Mouse (Mus musculus): ENCODE results near the gene Klc2. TPM values are rescaled to one million over a fixed set of nuclear protein-coding genes. Genes with fewer than 3 reads are reported as not detected.

Gene Klc2
- polyA plus RNA-seq, 1 experiment: 13.8 TPM

DNA sequence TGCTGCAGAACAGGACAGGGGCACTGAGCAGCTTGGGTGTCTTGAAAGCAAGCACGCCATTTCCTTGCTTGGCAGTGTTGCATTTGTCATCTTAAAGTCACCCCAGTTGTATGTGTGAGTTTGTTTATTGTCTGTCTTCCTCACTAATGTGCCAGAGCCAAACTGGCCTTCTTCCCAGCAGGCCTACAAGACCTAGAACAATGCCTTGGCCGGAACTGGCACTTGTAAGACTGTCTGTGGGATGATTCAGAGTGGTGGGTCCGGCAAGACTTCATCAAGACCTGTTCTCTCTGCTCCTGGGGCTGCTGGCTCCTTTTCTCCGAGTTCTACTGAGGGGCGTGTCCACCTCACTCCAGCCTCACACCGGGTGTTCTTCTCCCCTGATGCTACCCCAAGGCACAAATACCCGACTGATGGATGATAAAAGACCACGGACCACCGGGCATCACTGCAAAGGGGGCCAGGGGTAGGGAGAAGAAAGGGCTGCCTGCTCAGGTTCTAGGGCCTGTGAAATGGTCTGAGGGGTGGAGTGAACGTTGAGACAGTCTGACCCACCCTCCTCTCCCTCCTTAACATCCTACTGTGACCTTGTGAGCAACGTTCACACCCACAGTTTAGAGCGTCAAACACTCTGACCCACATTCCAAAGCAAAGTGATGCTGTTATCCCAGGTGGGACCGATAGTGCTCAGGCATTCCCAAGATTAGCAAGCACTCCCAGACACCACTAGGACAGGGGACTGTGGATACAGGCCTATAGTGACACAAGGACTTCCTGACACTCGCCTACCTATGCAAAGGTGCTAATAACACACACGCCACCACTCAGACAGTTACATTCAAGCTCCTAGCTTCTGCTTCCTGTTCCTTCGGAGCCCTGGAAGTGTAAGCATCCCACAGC, 60.2 kb downstream of the Klc2 start:
- no peak for TF ChIP-seq POLR2A (IDR thresholded peaks at IDR 0.05; ENCODE audit: borderline replicate concordance, low read depth, low read length)
- TF ChIP-seq CTCF (IDR thresholded peaks at IDR 0.05; ENCODE audit: low read depth, low read length): no peak
- Histone ChIP-seq H3K4me3 (ENCODE audit: insufficient read depth, low read length) (no peak overlapping the region), H3K4me1 (ENCODE audit: control insufficient read depth, insufficient read depth, low read length) (no peaks in the 10 kb centered on the region), H3K27ac (ENCODE audit: insufficient read depth, low read depth, low read length) (no peak overlapping the region)

Other genes with a start within 250 kb of the Klc2 start
- gene Actn3, start 240.7 kb downstream of the Klc2 start, polyA plus RNA-seq (2012; ENCODE audit: insufficient read depth, insufficient read length, missing spikeins): 0.56 TPM in 1 of 2 replicates, not detected in the other
- gene Zdhhc24, start 239.9 kb downstream of the Klc2 start, polyA plus RNA-seq (2012; ENCODE audit: insufficient read depth, insufficient read length, missing spikeins): 12.0 and 14.2 TPM in 2 replicates
- gene Bbs1, start 211.9 kb downstream of the Klc2 start, polyA plus RNA-seq (2012; ENCODE audit: insufficient read depth, insufficient read length, missing spikeins): 2.0 and 3.0 TPM in 2 replicates
- gene Dpp3, start 190.3 kb downstream of the Klc2 start, polyA plus RNA-seq (2012; ENCODE audit: insufficient read depth, insufficient read length, missing spikeins): 39.7 and 62.7 TPM in 2 replicates
- 4.6 and 5.4 TPM in 2 replicates for gene Peli3, start 175.4 kb downstream of the Klc2 start, polyA plus RNA-seq (2012; ENCODE audit: insufficient read depth, insufficient read length, missing spikeins)
- gene Mrpl11, start 156.4 kb downstream of the Klc2 start, polyA plus RNA-seq (2012; ENCODE audit: insufficient read depth, insufficient read length, missing spikeins): 45.6 and 53.2 TPM in 2 replicates
- gene Npas4, start 128.2 kb downstream of the Klc2 start, polyA plus RNA-seq (2012; ENCODE audit: insufficient read depth, insufficient read length, missing spikeins): 1.3 and 1.6 TPM in 2 replicates
- 0.91 and 1.2 TPM in 2 replicates for gene Slc29a2, start 94.7 kb downstream of the Klc2 start, polyA plus RNA-seq (2012; ENCODE audit: insufficient read depth, insufficient read length, missing spikeins)
- 23.3 and 30.4 TPM in 2 replicates for gene B4gat1, start 79.7 kb downstream of the Klc2 start, polyA plus RNA-seq (2012; ENCODE audit: insufficient read depth, insufficient read length, missing spikeins)
- 1.6 and 2.2 TPM in 2 replicates for gene AC124502.3, start 79.7 kb downstream of the Klc2 start, polyA plus RNA-seq (2012; ENCODE audit: insufficient read depth, insufficient read length, missing spikeins)
- 58.2 and 63.1 TPM in 2 replicates for gene Brms1, start 77.2 kb downstream of the Klc2 start, polyA plus RNA-seq (2012; ENCODE audit: insufficient read depth, insufficient read length, missing spikeins)
- gene Rin1, start 68.1 kb downstream of the Klc2 start, polyA plus RNA-seq (2012; ENCODE audit: insufficient read depth, insufficient read length, missing spikeins): 1.0 and 1.7 TPM in 2 replicates
- 0.31 and 0.35 TPM in 2 replicates for gene Cd248, start 50.5 kb downstream of the Klc2 start, polyA plus RNA-seq (2012; ENCODE audit: insufficient read depth, insufficient read length, missing spikeins)
- gene Tmem151a, start 33.0 kb downstream of the Klc2 start, polyA plus RNA-seq (2012; ENCODE audit: insufficient read depth, insufficient read length, missing spikeins): not detected in 2 replicates
- gene Yif1a, start 30.0 kb downstream of the Klc2 start, polyA plus RNA-seq (2012; ENCODE audit: insufficient read depth, insufficient read length, missing spikeins): 33.2 and 34.1 TPM in 2 replicates
- not detected in 2 replicates for gene Cnih2, start 20.0 kb downstream of the Klc2 start, polyA plus RNA-seq (2012; ENCODE audit: insufficient read depth, insufficient read length, missing spikeins)
- 120 and 142 TPM in 2 replicates for gene Rab1b, start 11.5 kb downstream of the Klc2 start, polyA plus RNA-seq (2012; ENCODE audit: insufficient read depth, insufficient read length, missing spikeins)
- 25.2 and 32.7 TPM in 2 replicates for gene Pacs1, start 154.6 kb upstream of the Klc2 start, polyA plus RNA-seq (2012; ENCODE audit: insufficient read depth, insufficient read length, missing spikeins)
- gene Sf3b2, start 176.9 kb upstream of the Klc2 start, polyA plus RNA-seq (2012; ENCODE audit: insufficient read depth, insufficient read length, missing spikeins): 141 and 143 TPM in 2 replicates
- gene Gal3st3, start 179.8 kb upstream of the Klc2 start, polyA plus RNA-seq (2012; ENCODE audit: insufficient read depth, insufficient read length, missing spikeins): not detected in 2 replicates
- not detected in 2 replicates for gene Catsper1, start 217.2 kb upstream of the Klc2 start, polyA plus RNA-seq (2012; ENCODE audit: insufficient read depth, insufficient read length, missing spikeins)
- not detected in 2 replicates for gene Cst6, start 231.0 kb upstream of the Klc2 start, polyA plus RNA-seq (2012; ENCODE audit: insufficient read depth, insufficient read length, missing spikeins)
- 20.8 and 26.3 TPM in 2 replicates for gene Eif1ad, start 248.2 kb upstream of the Klc2 start, polyA plus RNA-seq (2012; ENCODE audit: insufficient read depth, insufficient read length, missing spikeins)
- gene Banf1, start 248.6 kb upstream of the Klc2 start, polyA plus RNA-seq (2012; ENCODE audit: insufficient read depth, insufficient read length, missing spikeins): 102 and 103 TPM in 2 replicates